Mouse (Mus musculus): ENCODE measurements at regions not wholly inside any gene's neighbourhood (a gene's known extent, or its start where the extent isn't known, plus 50 kb on each side); places are given as distances from the start of the nearest gene placed in this dataset.

- Histone ChIP-seq H3K27ac (ENCODE audit: low read depth, low read length) (no peak overlapping the region), H3K9me3 (ENCODE audit: control insufficient read depth, low read length) (no peaks in the 10 kb centered on the region), H3K4me1 (ENCODE audit: control insufficient read depth, insufficient read depth, low read length) (no peaks in the 10 kb centered on the region), H3K4me2 (no peak overlapping the region), H3K9ac (ENCODE audit: low read length) (no peak overlapping the region), H3K4me3 (ENCODE audit: low read depth, low read length) (no peak overlapping the region), H3K27me3 (ENCODE audit: control insufficient read depth, insufficient read depth, low read length) (no peaks in the 10 kb centered on the region), H3K36me3 (ENCODE audit: control insufficient read depth, insufficient read depth, low read length) (no peaks in the 10 kb centered on the region)
- no peak for ATAC-seq (ENCODE audit: low FRiP score)
- WGBS, result 77% methylated on average over 4 of the region's 4 CpGs
- no peak for DNase-seq (ENCODE audit: low spot score, missing footprints)
Measured at GRCm38 (mm10) chr16:47205339-47205738, 707.0 kb upstream of the Nectin3 start.

GRCm38 (mm10) chr16:47204672-47205307, 706.5 kb upstream of the Nectin3 start:
- WGBS, result 80% methylated on average over 3 of the region's 3 CpGs
- Histone ChIP-seq H3K27ac (ENCODE audit: low read depth, low read length) (no peak overlapping the region), H3K36me3 (ENCODE audit: control insufficient read depth, insufficient read depth, low read length) (no peaks in the 10 kb centered on the region), H3K4me3 (ENCODE audit: low read depth, low read length) (no peak overlapping the region), H3K4me1 (ENCODE audit: control insufficient read depth, insufficient read depth, low read length) (no peaks in the 10 kb centered on the region), H3K9me3 (ENCODE audit: control insufficient read depth, low read length) (no peaks in the 10 kb centered on the region), H3K9ac (ENCODE audit: low read length) (no peak overlapping the region), H3K27me3 (ENCODE audit: control insufficient read depth, insufficient read depth, low read length) (no peaks in the 10 kb centered on the region), H3K4me2 (no peak overlapping the region)
- DNase-seq (ENCODE audit: low spot score, missing footprints) (no peak), ATAC-seq (ENCODE audit: low FRiP score) (peak; percentile 8; the same call in 1 of the 2 replicates)

DNA sequence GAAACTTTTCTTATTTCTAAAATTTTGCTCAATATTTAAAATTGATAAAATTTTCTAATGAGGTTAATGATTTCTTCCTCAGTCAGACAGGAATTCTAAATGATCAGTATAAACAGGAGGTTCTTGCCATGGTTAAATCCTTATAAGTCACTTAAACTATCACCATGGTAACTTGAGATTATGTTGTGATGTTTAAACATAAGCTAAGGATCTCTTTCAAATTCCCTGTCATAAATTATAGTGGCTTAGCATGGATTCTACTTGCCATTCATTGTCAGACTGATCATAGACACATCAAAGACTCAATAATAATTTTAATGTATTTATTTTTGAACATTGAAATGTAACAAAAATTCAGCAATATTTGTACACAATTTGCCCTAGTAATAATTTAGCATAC, 705.7 kb upstream of the Nectin3 start:
- DNase-seq (ENCODE audit: low spot score, missing footprints) (no peak), ATAC-seq (ENCODE audit: low FRiP score) (peak; percentile 59)
- no peaks in the 10 kb centered on the region for H3K4me1 ChIP-seq (ENCODE audit: control insufficient read depth, insufficient read depth, low read length)
- no peaks in the 10 kb centered on the region for H3K27me3 ChIP-seq (ENCODE audit: control insufficient read depth, insufficient read depth, low read length)
- no peak overlapping the region for H3K9ac ChIP-seq (ENCODE audit: low read length)
- H3K4me3 ChIP-seq (ENCODE audit: low read depth, low read length), result no peak overlapping the region
- H3K36me3 ChIP-seq (ENCODE audit: control insufficient read depth, insufficient read depth, low read length), result no peaks in the 10 kb centered on the region
- no peak overlapping the region for H3K27ac ChIP-seq (ENCODE audit: low read depth, low read length)
- no peak overlapping the region for H3K4me2 ChIP-seq
- H3K9me3 ChIP-seq (ENCODE audit: control insufficient read depth, low read length), result no peaks in the 10 kb centered on the region

GRCm38 (mm10) chr16:47171444-47172182, 673.3 kb upstream of the Nectin3 start:
- no peak for ATAC-seq (ENCODE audit: low FRiP score)
- no peaks in the 10 kb centered on the region for H3K27me3 ChIP-seq (ENCODE audit: control insufficient read depth, insufficient read depth, low read length)

DNA sequence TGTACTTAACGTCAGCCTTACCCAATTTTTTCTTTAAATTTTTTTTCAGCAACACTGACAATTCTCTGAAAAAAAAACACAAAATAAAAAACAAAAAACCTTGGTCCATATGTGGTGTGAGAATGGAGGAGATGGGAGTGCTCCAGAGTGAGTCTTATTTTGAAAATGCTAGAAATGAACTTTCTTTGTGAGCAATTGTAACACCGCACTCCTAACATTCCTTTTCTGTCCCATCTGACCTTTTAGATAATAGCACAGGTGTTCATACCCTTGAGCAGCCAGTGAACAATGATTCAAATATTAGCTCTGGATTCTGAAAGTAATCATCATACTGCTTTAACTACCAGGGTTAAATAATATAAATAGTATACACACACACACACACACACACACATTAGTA, 666.2 kb upstream of the Nectin3 start:
- no peak overlapping the region for H3K27ac ChIP-seq (ENCODE audit: low read depth, low read length)
- DNase-seq (ENCODE audit: low spot score, missing footprints) (no peak), ATAC-seq (ENCODE audit: low FRiP score) (no peak)
- H3K9me3 ChIP-seq (ENCODE audit: control insufficient read depth, low read length), result no peaks in the 10 kb centered on the region
- WGBS, result 84% methylated on average over 2 of the region's 2 CpGs
- no peaks in the 10 kb centered on the region for H3K4me1 ChIP-seq (ENCODE audit: control insufficient read depth, insufficient read depth, low read length)
- H3K27me3 ChIP-seq (ENCODE audit: control insufficient read depth, insufficient read depth, low read length), result no peaks in the 10 kb centered on the region
- no peak overlapping the region for H3K4me2 ChIP-seq
- H3K4me3 ChIP-seq (ENCODE audit: low read depth, low read length), result no peak overlapping the region
- H3K36me3 ChIP-seq (ENCODE audit: control insufficient read depth, insufficient read depth, low read length), result no peaks in the 10 kb centered on the region
- H3K9ac ChIP-seq (ENCODE audit: low read length), result no peak overlapping the region

More at GRCm38 (mm10) chr16:47171444-47172182, 673.3 kb upstream of the Nectin3 start:
- H3K4me1 ChIP-seq (ENCODE audit: control insufficient read depth, insufficient read depth, low read length), result no peaks in the 10 kb centered on the region
- DNase-seq (ENCODE audit: low spot score, missing footprints), result no peak
- no peak overlapping the region for H3K4me3 ChIP-seq (ENCODE audit: low read depth, low read length)
- no peaks in the 10 kb centered on the region for H3K9me3 ChIP-seq (ENCODE audit: control insufficient read depth, low read length)
- no peak overlapping the region for H3K27ac ChIP-seq (ENCODE audit: low read depth, low read length)
- no peaks in the 10 kb centered on the region for H3K36me3 ChIP-seq (ENCODE audit: control insufficient read depth, insufficient read depth, low read length)
- H3K9ac ChIP-seq (ENCODE audit: low read length), result no peak overlapping the region
- no peak overlapping the region for H3K4me2 ChIP-seq
- WGBS, result 88% methylated on average over 3 of the region's 3 CpGs

Data from midbrain, embryonic 11.5 days (tissue).